Mouse (Mus musculus) bone marrow, adult 2 months (tissue): ENCODE measurements around the gene Krt8. TPM values are rescaled to one million over a fixed set of nuclear protein-coding genes. Genes with fewer than 3 reads are reported as not detected.

Experiments
- H3K27ac ChIP-seq: fragments of 200-500 bp; 2 replicates; pipeline ENCODE4 v1.5.1; 2012; ENCODE audit warnings: low read depth, mild to moderate bottlenecking, control low read depth, inconsistent platforms, low read length; ENCODE audit not compliant: control insufficient read depth, poor library complexity, insufficient read depth
- H3K4me1 ChIP-seq: fragments of 200-500 bp; 2 replicates; pipeline ENCODE4 v1.6.1; 2011; ENCODE audit warnings: low read length; ENCODE audit not compliant: control insufficient read depth, insufficient read depth
- H3K4me3 ChIP-seq: fragments of 200-500 bp; replicated peaks from 2 replicates; pipeline ENCODE3; 2011; ENCODE audit warnings: mild to moderate bottlenecking, low read depth, low read length, control low read depth; ENCODE audit not compliant: control insufficient read depth
- CTCF ChIP-seq: fragments of 200-500 bp; IDR thresholded peaks from 2 replicates; pipeline ENCODE4 v1.5.1; 2011; ENCODE audit warnings: low read length, control low read depth; ENCODE audit not compliant: control insufficient read depth, insufficient read depth
- POLR2A ChIP-seq: fragments of 200-500 bp; IDR thresholded peaks from 2 replicates; pipeline ENCODE4 v1.6.1; 2011; ENCODE audit warnings: low read depth, mild to moderate bottlenecking, control low read depth, low read length, borderline replicate concordance; ENCODE audit not compliant: control insufficient read depth
- WGBS: fragments of 180-500 bp; shearing (Covaris S2); methylation state at CpG from one replicate; pipeline ENCODE4 v1.1.7; 2018; 5-methylcytosine and 5-hydroxymethylcytosine counted together
- polyA plus RNA-seq: library from polyadenylated mRNA; stranded (reverse); fragments of >200 nt; gene quantifications from 2 replicates; pipeline ENCODE4 v1.2.4, GENCODE M21; 2011; ENCODE audit warnings: low replicate concordance; ENCODE audit not compliant: missing spikeins, insufficient read depth, insufficient read length

Krt8 gene
- polyA plus RNA-seq, 1 experiment, result 1.0 TPM

- WGBS, result 71% methylated on average over 5 of the region's 5 CpGs
- peaks cover 6% of the 10 kb centered on the region for H3K4me1 ChIP-seq
- TF ChIP-seq CTCF (no peak), POLR2A (peak; percentile 29; the same call in 1 of the 2 replicates)
- H3K27ac ChIP-seq, result peak overlapping the region; percentile 61
- no peak overlapping the region for H3K4me3 ChIP-seq
These were observed 28.3 kb downstream of the Krt8 start for GRCm38 (mm10) chr15:101976023-101976422.

GRCm38 (mm10) chr15:101974083-101974845, 30.0 kb downstream of the Krt8 start:
- TF ChIP-seq POLR2A, result no peak
- no peak for TF ChIP-seq CTCF
- Histone ChIP-seq H3K27ac (peak overlapping the region; percentile 39; the same call in 1 of the 2 replicates), H3K4me1 (peaks cover 6% of the 10 kb centered on the region), H3K4me3 (no peak overlapping the region)
- 68% methylated on average over 16 of the region's 16 CpGs for WGBS

GRCm38 (mm10) chr15:101973414-101974077, 30.7 kb downstream of the Krt8 start:
- 16% methylated on average over 15 of the region's 15 CpGs for WGBS
- Histone ChIP-seq H3K4me3 (no peak overlapping the region), H3K27ac (no peak overlapping the region), H3K4me1 (peaks cover 6% of the 10 kb centered on the region)
- TF ChIP-seq POLR2A, result no peak
- TF ChIP-seq CTCF, result peak; percentile 85

GRCm38 (mm10) chr15:101970536-101970935, 33.7 kb downstream of the Krt8 start:
- Histone ChIP-seq H3K4me1 (no peaks in the 10 kb centered on the region; the same call in 1 of the 2 replicates), H3K27ac (no peak overlapping the region), H3K4me3 (no peak overlapping the region)
- TF ChIP-seq CTCF (peak; percentile 21; the same call in 1 of the 2 replicates), POLR2A (no peak)
- 32% methylated on average over 3 of the region's 6 CpGs for WGBS

GRCm38 (mm10) chr15:101966808-101967207, 37.5 kb downstream of the Krt8 start:
- WGBS, result 81% methylated on average over 8 of the region's 8 CpGs

GRCm38 (mm10) chr15:101958891-101959290, 45.4 kb downstream of the Krt8 start:
- Histone ChIP-seq H3K4me1 (no peaks in the 10 kb centered on the region), H3K27ac (no peak overlapping the region), H3K4me3 (no peak overlapping the region)
- TF ChIP-seq POLR2A (no peak), CTCF (no peak)
- WGBS, result 88% methylated on average over 3 of the region's 3 CpGs

More at GRCm38 (mm10) chr15:101966808-101967207, 37.5 kb downstream of the Krt8 start:
- TF ChIP-seq POLR2A, result no peak
- no peak for TF ChIP-seq CTCF
- H3K27ac ChIP-seq, result no peak overlapping the region
- H3K4me3 ChIP-seq, result no peak overlapping the region
- no peaks in the 10 kb centered on the region for H3K4me1 ChIP-seq

- no peaks in the 10 kb centered on the region for H3K4me1 ChIP-seq
- H3K27ac ChIP-seq, result no peak within 1 kb of the TSS
- WGBS, result 74% methylated on average over 9 of the region's 9 CpGs
- no peak for TF ChIP-seq CTCF
- TF ChIP-seq POLR2A, result no peak
- no peak within 1 kb of the TSS for H3K4me3 ChIP-seq
These were observed 50.1 kb downstream of the Krt8 start, which contains the start of gene Krt78 for GRCm38 (mm10) chr15:101954187-101954586. TSS of gene Krt78 (minus strand) at chr15:101954287.

- Histone ChIP-seq H3K4me3 (no peak overlapping the region), H3K4me1 (no peaks in the 10 kb centered on the region), H3K27ac (no peak overlapping the region)
- 78% methylated on average over 7 of the region's 7 CpGs for WGBS
- TF ChIP-seq POLR2A (no peak), CTCF (no peak)
These were observed 51.4 kb downstream of the Krt8 start for GRCm38 (mm10) chr15:101952733-101953474.

Other genes starting within 250 kb of the Krt8 start
- gene Krt72, start 218.0 kb downstream of the Krt8 start, polyA plus RNA-seq, result not detected in 2 replicates
- not detected in 2 replicates for gene Krt73, start 202.1 kb downstream of the Krt8 start, polyA plus RNA-seq
- gene Krt2, start 186.3 kb downstream of the Krt8 start, polyA plus RNA-seq, result not detected in 2 replicates
- not detected in 2 replicates for gene Krt1, start 153.7 kb downstream of the Krt8 start, polyA plus RNA-seq
- not detected in 2 replicates for gene Krt77, start 134.8 kb downstream of the Krt8 start, polyA plus RNA-seq
- not detected in 2 replicates for gene Krt76, start 111.6 kb downstream of the Krt8 start, polyA plus RNA-seq
- gene Krt4, start 79.7 kb downstream of the Krt8 start, polyA plus RNA-seq, result not detected in 2 replicates
- not detected in 2 replicates for gene Krt79, start 64.2 kb downstream of the Krt8 start, polyA plus RNA-seq
- gene Krt78, start 50.2 kb downstream of the Krt8 start, polyA plus RNA-seq, result not detected in 2 replicates
- gene Krt18, start 23.7 kb upstream of the Krt8 start, polyA plus RNA-seq, result 2.0 and 5.6 TPM in 2 replicates
- gene Eif4b, start 69.3 kb upstream of the Krt8 start, polyA plus RNA-seq, result 83.0 and 122 TPM in 2 replicates
- gene Tns2, start 95.9 kb upstream of the Krt8 start, polyA plus RNA-seq, result 20.3 and 26.7 TPM in 2 replicates
- 7.9 and 23.0 TPM in 2 replicates for gene Spryd3, start 131.8 kb upstream of the Krt8 start, polyA plus RNA-seq
- not detected in 2 replicates for gene Igfbp6, start 139.9 kb upstream of the Krt8 start, polyA plus RNA-seq
- gene Soat2, start 146.0 kb upstream of the Krt8 start, polyA plus RNA-seq, result 1.2 and 2.7 TPM in 2 replicates
- 22.8 and 34.5 TPM in 2 replicates for gene Zfp740, start 198.8 kb upstream of the Krt8 start, polyA plus RNA-seq
- 13.6 and 18.5 TPM in 2 replicates for gene Csad, start 200.2 kb upstream of the Krt8 start, polyA plus RNA-seq
- gene Itgb7, start 227.5 kb upstream of the Krt8 start, polyA plus RNA-seq, result 39.1 and 140 TPM in 2 replicates